Mouse (Mus musculus) adrenal gland (tissue): ENCODE data around the gene Gm8362.
"Not testable (repeated sequence)": the region's sequence is repeated elsewhere in the genome, so short reads cannot be mapped to it uniquely, and the experiment has no call there.

ENCODE experiments used
- intact Hi-C: fragments of 180-260 bp; cut with DNase I; formaldehyde crosslinking; loops from one replicate; pipeline ENCODE4 v1.15.1; 2025
- long read RNA-seq, 2 experiments: library from polyadenylated mRNA; unstranded; transcript quantifications; one replicate each; pipeline ENCODE4 v2.0.0; 2020; ENCODE audit warnings: borderline replicate concordance in 1 of 2; ENCODE audit not compliant: insufficient replicate concordance in 1 of 2

Gm8362 gene
- long read RNA-seq, experiment 1: 0 reads
- long read RNA-seq, experiment 2: 0 reads

DNA sequence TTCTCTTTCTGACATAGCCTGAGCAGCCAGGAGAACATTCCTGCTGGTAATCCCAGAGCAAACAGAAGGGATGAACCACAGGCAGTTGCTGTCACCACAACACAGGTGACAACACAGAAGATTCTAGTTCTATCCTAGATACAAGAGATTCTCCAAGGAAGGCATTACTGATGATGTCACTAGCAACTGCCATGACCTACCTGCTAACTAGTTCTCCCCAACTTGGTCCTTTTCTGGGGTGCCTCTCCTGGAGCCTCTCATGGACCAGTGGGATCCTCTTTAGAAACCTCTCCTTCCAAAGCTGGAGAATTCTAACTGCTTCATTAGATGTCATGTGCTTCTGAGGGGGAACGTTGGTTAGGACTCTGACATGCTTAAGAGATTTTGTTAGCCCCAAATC is at the start of gene Gm8362:
TSS of gene Gm8362 (minus strand) at position 101 of the 400 bp plus-strand sequence.
- intact Hi-C loops: not testable (repeated sequence)

DNA sequence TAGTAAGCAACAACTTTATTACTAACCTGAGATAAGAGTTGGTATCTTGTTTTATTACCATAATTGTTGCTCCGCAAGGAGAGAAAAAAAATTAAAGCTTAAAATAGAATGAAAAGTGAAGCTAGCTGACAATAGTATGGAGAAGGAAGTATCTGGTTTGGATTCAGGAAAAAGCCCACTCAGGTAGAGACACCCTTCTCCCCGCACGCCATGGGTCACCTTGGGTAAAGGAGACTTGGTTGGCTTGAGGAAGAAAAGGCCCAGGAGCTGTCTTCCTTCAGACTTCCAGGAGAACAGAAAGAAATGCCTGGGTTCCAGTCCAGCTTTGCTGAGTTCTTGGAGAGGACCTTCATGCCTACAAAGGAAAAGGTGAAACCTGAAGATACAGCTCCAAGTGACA is 49.1 kb upstream of the Gm8362 start:
- intact Hi-C loops: not testable (repeated sequence)

DNA sequence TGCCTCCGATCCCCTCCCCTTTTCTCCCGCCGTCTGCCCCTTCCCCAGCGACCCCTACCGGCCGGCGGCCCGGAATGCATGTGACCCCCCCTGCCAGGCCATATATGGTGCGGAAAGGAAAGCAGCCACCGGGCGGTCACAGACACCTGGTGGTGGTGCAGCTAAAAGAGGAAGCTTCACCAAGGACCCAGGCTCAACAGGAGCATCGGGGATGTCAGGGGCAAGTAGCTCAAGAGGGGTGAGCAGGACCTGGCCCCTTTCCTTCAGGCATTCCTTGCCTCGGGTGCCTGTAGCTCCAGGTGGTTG is 17.0 kb downstream of the Gm8362 start:
- intact Hi-C loops: not testable (repeated sequence)

DNA sequence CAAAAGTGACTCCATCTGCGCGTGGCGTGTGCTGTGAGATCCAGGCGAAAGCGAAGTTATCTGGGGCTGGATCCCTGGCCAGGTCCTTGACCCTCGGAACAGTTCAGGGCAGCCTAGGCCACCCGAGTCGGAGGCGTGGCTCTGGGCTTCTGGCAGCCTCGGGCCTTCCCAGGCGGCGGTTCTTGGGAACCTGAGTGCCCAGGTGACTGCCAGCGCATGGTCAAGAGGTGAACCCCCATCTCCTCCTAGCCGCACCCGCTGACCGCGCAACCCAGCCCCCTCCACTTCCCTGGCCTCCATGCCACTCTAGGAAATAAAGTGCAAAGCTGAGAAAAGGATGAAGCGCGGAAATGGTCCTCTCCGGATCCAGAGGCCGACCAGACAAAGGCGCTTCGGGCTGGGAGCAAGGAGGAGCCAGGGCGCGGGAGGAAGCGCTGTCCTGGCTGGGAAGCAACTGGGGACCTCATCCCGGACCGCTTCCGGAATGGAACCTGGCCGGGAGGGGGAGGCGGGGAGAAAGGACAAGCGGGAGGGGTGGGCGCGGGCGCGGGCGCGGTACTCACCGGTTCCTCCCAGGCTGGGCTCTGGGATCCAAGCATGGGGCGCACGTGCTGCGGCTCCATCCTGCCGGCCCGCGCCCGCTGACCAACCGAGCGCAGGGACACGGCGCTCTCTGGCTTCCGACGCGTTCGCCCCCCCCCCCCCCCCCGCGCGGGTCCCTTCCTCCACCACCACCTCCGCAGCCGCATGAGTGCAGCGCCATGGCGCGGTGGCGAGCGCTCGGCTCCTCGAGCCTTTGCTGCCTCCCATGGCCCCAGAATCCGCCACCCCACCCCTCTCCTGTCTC is 17.6 kb downstream of the Gm8362 start:
- intact Hi-C loops: not testable (repeated sequence)

DNA sequence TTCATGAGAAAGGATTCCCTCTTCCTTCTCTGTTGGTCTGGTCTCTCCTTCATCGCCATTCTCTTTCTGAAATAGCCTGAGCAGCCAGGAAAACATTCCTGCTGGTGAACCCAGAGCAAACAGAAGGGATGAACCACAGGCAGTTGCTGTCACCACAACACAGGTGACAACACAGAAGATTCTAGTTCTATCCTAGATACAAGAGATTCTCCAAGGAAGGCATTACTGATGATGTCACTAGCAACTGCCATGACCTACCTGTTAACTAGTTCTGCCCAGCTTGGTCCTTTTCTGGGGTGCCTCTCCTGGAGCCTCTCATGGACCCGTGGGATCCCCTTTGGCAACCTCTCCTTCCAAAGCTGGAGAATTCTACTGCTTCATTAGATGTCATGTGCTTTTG is 32.0 kb downstream of the Gm8362 start, which contains the start of gene Gm3636:
TSS of gene Gm3636 (minus strand) at position 101 of the 400 bp plus-strand sequence.
- intact Hi-C loops: not testable (repeated sequence)

DNA sequence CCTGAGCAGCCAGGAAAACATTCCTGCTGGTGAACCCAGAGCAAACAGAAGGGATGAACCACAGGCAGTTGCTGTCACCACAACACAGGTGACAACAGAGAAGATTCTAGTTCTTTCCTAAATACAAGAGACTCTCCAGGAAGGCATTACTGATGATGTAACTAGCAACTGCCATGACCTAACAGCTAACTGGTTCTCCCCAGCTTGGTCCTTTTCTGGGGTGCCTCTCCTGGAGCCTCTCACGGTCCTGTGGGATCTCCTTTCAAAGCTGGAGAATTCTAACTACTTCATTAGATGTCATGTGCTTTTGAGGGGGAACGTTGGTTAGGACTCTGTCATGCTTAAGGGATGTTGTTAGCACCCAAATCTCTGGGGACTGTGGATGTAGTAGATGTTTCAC is 54.1 kb downstream of the Gm8362 start, which contains the start of gene Gm8050:
TSS of gene Gm8050 (minus strand) at position 101 of the 400 bp plus-strand sequence.
- intact Hi-C loops: not testable (repeated sequence)
